In the genomic region with DNA sequence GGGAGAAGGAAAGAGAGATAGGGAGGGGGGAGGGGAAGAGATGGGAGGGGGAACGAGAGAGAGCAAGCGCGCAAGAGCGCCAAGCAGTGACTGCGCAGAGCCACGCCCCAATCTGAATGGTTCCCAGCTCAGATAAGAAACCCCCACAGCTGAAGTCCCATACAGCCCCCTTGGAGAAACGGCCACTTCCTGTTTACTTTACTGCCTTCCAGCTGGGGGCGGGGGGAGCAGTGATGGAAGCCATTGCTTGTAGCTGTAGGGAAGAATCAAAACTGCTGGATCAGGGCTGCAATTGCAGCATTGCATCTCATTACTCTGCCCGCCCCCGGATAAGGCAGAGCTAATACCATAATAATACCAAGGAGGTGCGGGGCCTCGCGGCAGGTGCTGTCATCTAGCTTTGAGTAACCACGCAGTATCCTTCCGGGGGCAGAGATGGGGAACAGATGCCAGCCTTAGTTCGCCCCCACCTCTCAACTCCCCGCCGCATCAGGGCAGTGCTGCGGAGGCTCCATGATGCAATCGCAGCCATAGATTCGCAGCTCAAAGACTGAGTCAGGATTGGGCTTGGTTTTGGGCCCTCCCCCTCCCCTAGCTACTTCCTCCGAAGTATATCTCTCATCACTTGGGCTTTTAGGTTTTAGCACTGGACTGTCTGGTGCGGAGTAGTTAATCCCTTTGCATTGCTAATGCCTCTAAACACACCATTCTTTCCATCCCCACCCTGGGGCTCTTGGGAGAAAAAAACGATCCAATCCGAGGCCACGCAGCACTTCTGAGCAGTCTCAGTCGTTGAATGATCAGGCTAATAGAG, we compare ENCODE assay signal across 8 mouse cellular contexts.
A peak's percentile ranks its signal among the peaks of the same experiment; 100 is the strongest.
DNase-seq lines count a peak whose midpoint lies in the region; ATAC-seq and TF ChIP-seq lines count a peak whose summit lies in the region.

No protein-coding gene starts in this region.

- H3K4me2 ChIP-seq in embryonic facial prominence, embryonic 15.5 days (replicated peaks), result peak overlapping the region; percentile 51
- peak overlapping the region; percentile 69 for H3K4me2 ChIP-seq in heart, embryonic 12.5 days
- peak overlapping the region; percentile 60 for H3K4me2 ChIP-seq in kidney, postnatal 0 days (ENCODE audit: low read length)
- peak overlapping the region; percentile 69 for H3K4me2 ChIP-seq in liver, embryonic 11.5 days
- H3K4me2 ChIP-seq in myocyte (ENCODE audit: low read depth), result peak overlapping the region; percentile 64

- H3K4me3 ChIP-seq in embryonic facial prominence, embryonic 15.5 days (replicated peaks), result peak overlapping the region; percentile 44
- H3K4me3 ChIP-seq in heart, embryonic 12.5 days, result peak overlapping the region; percentile 48
- H3K4me3 ChIP-seq in kidney, postnatal 0 days (replicated peaks; ENCODE audit: low read depth, low read length), result peak overlapping the region; percentile 36
- H3K4me3 ChIP-seq in liver, embryonic 11.5 days (ENCODE audit: low read depth, low read length), result peak overlapping the region; percentile 47
- H3K4me3 ChIP-seq in myocyte, result peak overlapping the region; percentile 29

- no peaks in the 10 kb centered on the region for H3K36me3 ChIP-seq in embryonic facial prominence, embryonic 15.5 days
- H3K36me3 ChIP-seq in heart, embryonic 12.5 days, result no peaks in the 10 kb centered on the region
- no peaks in the 10 kb centered on the region for H3K36me3 ChIP-seq in kidney, postnatal 0 days (ENCODE audit: insufficient read depth, low read length)
- no peaks in the 10 kb centered on the region for H3K36me3 ChIP-seq in liver, embryonic 11.5 days (ENCODE audit: control insufficient read depth, insufficient read depth, low read length)
- no peaks in the 10 kb centered on the region for H3K36me3 ChIP-seq in myocyte (ENCODE audit: control insufficient read depth, insufficient read depth)
- no peaks in the 10 kb centered on the region for H3K36me3 ChIP-seq in splenic B cell, adult 2 months (ENCODE audit: control insufficient read depth, insufficient read depth, low read length, poor library complexity, severe bottlenecking)

- H3K79me2 ChIP-seq in myocyte (ENCODE audit: control insufficient read depth, insufficient read depth), result no peaks in the 10 kb centered on the region

- peak overlapping the region; percentile 22 for H3ac ChIP-seq in myocyte (ENCODE audit: control insufficient read depth, insufficient read length)

- H3K9ac ChIP-seq in embryonic facial prominence, embryonic 15.5 days, result no peak overlapping the region
- peak overlapping the region; percentile 60; the same call in 1 of the 2 replicates for H3K9ac ChIP-seq in heart, embryonic 12.5 days
- peak overlapping the region; percentile 51 for H3K9ac ChIP-seq in kidney, postnatal 0 days (ENCODE audit: low read depth, low read length)
- peak overlapping the region; percentile 48 for H3K9ac ChIP-seq in liver, embryonic 11.5 days (ENCODE audit: low read depth, low read length)

- peak; percentile 89 for ATAC-seq in embryonic facial prominence, embryonic 15.5 days (ENCODE audit: insufficient number of reproducible peaks, low FRiP score, low TSS enrichment, low read depth)
- ATAC-seq in heart, embryonic 12.5 days (ENCODE audit: insufficient number of reproducible peaks, low FRiP score), result peak; percentile 91
- peak; percentile 91 for ATAC-seq in kidney, postnatal 0 days (replicated peaks; ENCODE audit: low FRiP score, low read depth)
- peak; percentile 87 for ATAC-seq in liver, embryonic 11.5 days (replicated peaks; ENCODE audit: low FRiP score)

- peaks cover 7% of the 10 kb centered on the region; the same call in 1 of the 2 replicates for H3K27me3 ChIP-seq in embryonic facial prominence, embryonic 15.5 days
- H3K27me3 ChIP-seq in heart, embryonic 12.5 days (replicated peaks), result peaks cover 43% of the 10 kb centered on the region
- no peaks in the 10 kb centered on the region for H3K27me3 ChIP-seq in kidney, postnatal 0 days (ENCODE audit: insufficient read depth, low read length)
- H3K27me3 ChIP-seq in liver, embryonic 11.5 days (replicated peaks; ENCODE audit: control insufficient read depth, insufficient read depth, low read length), result peaks cover 19% of the 10 kb centered on the region
- H3K27me3 ChIP-seq in myocyte (ENCODE audit: control insufficient read depth, insufficient read depth, insufficient read length), result no peaks in the 10 kb centered on the region
- H3K27me3 ChIP-seq in splenic B cell, adult 2 months (ENCODE audit: control insufficient read depth, insufficient read depth, low read length, poor library complexity, severe bottlenecking), result no peaks in the 10 kb centered on the region

- H3K4me1 ChIP-seq in embryonic facial prominence, embryonic 15.5 days, result peaks cover 9% of the 10 kb centered on the region
- H3K4me1 ChIP-seq in heart, embryonic 12.5 days (replicated peaks), result peaks cover 12% of the 10 kb centered on the region; the same call in 1 of the 2 replicates
- H3K4me1 ChIP-seq in kidney, postnatal 0 days (replicated peaks; ENCODE audit: insufficient read depth, low read length), result no peaks in the 10 kb centered on the region
- H3K4me1 ChIP-seq in liver, embryonic 11.5 days (replicated peaks; ENCODE audit: control insufficient read depth, insufficient read depth, low read length), result peaks cover 7% of the 10 kb centered on the region; the same call in 1 of the 2 replicates

- WGBS in embryonic facial prominence, embryonic 15.5 days, result 5% methylated on average over 27 of the region's 27 CpGs
- WGBS in heart, embryonic 12.5 days, result 5% methylated on average over 27 of the region's 27 CpGs
- 6% methylated on average over 27 of the region's 27 CpGs for WGBS in kidney, postnatal 0 days
- 6% methylated on average over 27 of the region's 27 CpGs for WGBS in liver, embryonic 11.5 days

- no peaks in the 10 kb centered on the region for H3K9me3 ChIP-seq in embryonic facial prominence, embryonic 15.5 days (replicated peaks)
- no peaks in the 10 kb centered on the region for H3K9me3 ChIP-seq in heart, embryonic 12.5 days (replicated peaks)
- no peaks in the 10 kb centered on the region for H3K9me3 ChIP-seq in kidney, postnatal 0 days (replicated peaks; ENCODE audit: low read length)
- no peaks in the 10 kb centered on the region for H3K9me3 ChIP-seq in liver, embryonic 11.5 days (ENCODE audit: control insufficient read depth, low read length)

- peak; percentile 86 for DNase-seq in A20 (ENCODE audit: low read depth, low spot score)
- DNase-seq in adrenal gland, postnatal 4 days (ENCODE audit: low spot score in 2 of 2), result peak; percentile 17 to 37
- peak; percentile 95 for DNase-seq in kidney, postnatal 0 days (ENCODE audit: low spot score)
- DNase-seq in liver, embryonic 11.5 days (ENCODE audit: low spot score), result peak; percentile 63
- peak; percentile 63 for DNase-seq in splenic B cell, adult 2 months (ENCODE audit: low read depth, low spot score)

- H3K27ac ChIP-seq in embryonic facial prominence, embryonic 15.5 days (replicated peaks), result peak overlapping the region; percentile 88
- H3K27ac ChIP-seq in heart, embryonic 12.5 days (ENCODE audit: poor library complexity, severe bottlenecking), result peak overlapping the region; percentile 93
- peak overlapping the region; percentile 85 for H3K27ac ChIP-seq in kidney, postnatal 0 days
- H3K27ac ChIP-seq in liver, embryonic 11.5 days (ENCODE audit: low read depth, low read length), result peak overlapping the region; percentile 75

- TF ChIP-seq CTCF in kidney, postnatal 0 days (IDR thresholded peaks at IDR 0.05; ENCODE audit: low read depth), result no peak

- TF ChIP-seq POLR2A in myocyte (IDR thresholded peaks at IDR 0.05; ENCODE audit: insufficient read length, low read depth), result peak; percentile 45

TF ChIP-seq in myocyte, 11 proteins besides CTCF, POLR2A, EP300 and RAD21:
- peak; percentile 81 for TF ChIP-seq CEBPB (IDR thresholded peaks at IDR 0.05; ENCODE audit: insufficient read depth, poor library complexity, severe bottlenecking)
- TF ChIP-seq TCF12 (IDR thresholded peaks at IDR 0.05; ENCODE audit: insufficient read depth, poor library complexity, severe bottlenecking), result no peak
- TF ChIP-seq USF1 (IDR thresholded peaks at IDR 0.05; ENCODE audit: low read depth), result no peak
- peak in 1 of 3 experiments; percentile 8 for TF ChIP-seq MYOG (IDR thresholded peaks at IDR 0.05; ENCODE audit: control insufficient read depth in 1 of 3, insufficient read depth in 1 of 3, insufficient read length in 2 of 3, low read depth in 2 of 3)
- TF ChIP-seq MYOD1 (IDR thresholded peaks at IDR 0.05; ENCODE audit: control insufficient read depth in 1 of 3, insufficient read length in 2 of 3, low read depth in 2 of 3), result peak in 1 of 3 experiments; percentile 50
- TF ChIP-seq POLR2AphosphoS2 (IDR thresholded peaks at IDR 0.05; ENCODE audit: insufficient read length, low read depth), result peak; percentile 34

Comparison
In these comparisons a context has a peak if more than half of its experiments do, and no peak if none do; other contexts are left out.
1. Peak in every context shown above with its lines: DNase-seq, ATAC-seq, H3K4me3 ChIP-seq and H3K27ac ChIP-seq.
2. DNase-seq: peak in every context shown above with its lines; median percentile 95 in kidney, postnatal 0 days; 86 in A20; 63 in liver, embryonic 11.5 days; 63 in splenic B cell, adult 2 months; 27 in adrenal gland, postnatal 4 days.